Mouse (Mus musculus): ENCODE measurements around the gene Mta2. TPM values are rescaled to one million over a fixed set of nuclear protein-coding genes. Genes with fewer than 3 reads are reported as not detected.
A peak's percentile ranks its signal among the peaks of the same experiment; 100 is the strongest.
"Not testable (repeated sequence)": the region's sequence is repeated elsewhere in the genome, so short reads cannot be mapped to it uniquely, and the experiment has no call there.

Mta2 gene
- polyA plus RNA-seq, 1 experiment: 31.0 TPM

DNA sequence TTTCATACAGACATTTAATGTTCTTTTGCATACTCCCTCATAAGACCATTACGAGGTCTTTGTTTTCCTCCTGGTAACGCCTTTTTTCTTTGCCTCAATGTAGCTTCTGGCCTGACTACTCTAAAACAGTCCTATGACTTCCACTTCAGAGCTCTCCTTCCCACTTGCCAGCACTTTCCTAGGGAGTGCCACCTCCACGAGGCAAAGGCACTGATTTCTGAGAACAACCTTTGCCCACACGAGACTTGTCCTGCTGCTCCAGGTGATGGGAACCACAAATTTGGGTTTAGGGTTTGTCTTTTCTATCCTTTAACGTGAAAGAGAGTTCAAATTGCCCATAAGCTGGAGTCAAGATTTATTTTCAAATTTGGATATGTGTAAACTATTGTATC, 24.5 kb downstream of the Mta2 start:
- no peak for DNase-seq (ENCODE audit: extremely low spot score in 1 of 2, low spot score in 1 of 2)

DNA sequence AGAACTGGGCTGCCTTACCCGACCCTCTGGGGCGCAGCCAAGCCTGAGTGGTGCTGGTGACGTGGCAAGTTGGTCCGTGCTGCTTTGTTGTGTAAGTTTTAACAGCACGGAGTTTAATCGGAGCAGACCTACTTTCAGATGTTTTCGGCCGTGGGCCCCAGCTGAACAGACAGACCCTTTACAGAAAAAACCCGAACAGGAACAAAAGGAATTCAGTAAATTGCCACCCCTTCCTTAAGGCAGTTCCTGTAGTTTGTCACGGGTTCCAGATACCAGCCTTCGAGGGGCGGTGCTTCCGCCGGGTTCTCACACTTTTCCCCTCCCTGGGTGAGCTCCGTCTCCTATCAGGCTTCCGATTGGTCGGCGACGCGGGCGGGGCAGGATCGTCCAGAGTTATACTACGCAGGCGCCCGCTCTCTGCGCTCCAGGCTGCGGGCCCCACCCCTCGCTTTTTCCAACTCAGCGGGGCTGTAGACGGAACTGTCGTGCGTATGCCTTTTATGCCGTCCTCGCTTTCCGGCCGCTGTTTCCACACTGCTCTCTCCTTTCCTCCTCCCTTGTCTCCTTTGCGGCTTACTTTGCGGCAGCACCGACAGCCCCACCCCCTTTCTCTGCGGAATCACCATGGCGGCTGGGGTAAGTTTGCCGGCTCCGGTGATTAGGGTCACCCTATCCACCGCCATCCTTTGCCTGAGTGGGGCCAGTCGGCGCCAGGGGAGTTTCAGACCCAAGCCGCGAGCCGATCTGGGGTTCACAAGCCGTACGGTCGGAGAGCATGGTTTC, 25.1 kb downstream of the Mta2 start, which contains the start of gene Eef1g:
TSS of gene Eef1g (plus strand) at position 452 of the 783 bp plus-strand sequence.
- peak; percentile 99 to 100 for DNase-seq (ENCODE audit: extremely low spot score in 1 of 2, low spot score in 1 of 2)

DNA sequence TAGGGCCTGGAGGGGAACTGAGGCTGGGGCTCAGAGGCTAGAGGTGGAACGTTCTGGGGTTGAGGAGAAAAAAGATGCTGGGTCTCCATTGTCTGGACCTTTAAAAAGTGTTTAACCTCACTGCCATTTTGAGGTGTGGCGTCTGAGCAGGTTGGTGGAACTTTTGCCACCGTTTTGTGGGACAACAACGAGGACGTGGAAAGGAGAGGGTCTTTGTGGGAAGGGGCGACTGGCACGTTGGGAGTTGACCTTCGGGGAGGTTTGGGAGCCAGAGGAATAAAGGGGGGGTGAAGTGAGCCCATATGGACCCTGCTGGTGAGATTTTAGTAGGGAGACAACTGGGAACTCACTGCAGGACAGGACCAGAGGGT, 25.7 kb downstream of the Mta2 start:
- DNase-seq (ENCODE audit: extremely low spot score in 1 of 2, low spot score in 1 of 2): no peak

DNA sequence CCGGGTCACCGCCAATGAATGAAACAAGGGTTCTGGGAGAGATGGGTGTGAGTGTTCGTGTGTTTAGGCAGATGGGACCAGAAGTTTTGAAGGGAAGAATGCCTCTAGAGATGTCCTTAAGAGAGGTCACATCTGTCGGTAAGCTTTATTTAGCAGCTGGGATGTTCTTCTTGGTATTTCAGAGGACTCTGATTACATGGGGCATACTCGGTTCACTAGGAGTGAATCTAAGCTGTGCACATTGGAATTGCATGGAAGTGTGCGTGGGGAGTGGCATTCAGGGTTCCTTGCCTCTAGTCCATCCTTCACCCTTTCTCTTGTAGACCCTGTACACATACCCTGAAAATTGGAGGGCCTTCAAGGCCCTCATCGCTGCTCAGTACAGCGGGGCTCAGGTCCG, 26.2 kb downstream of the Mta2 start:
- no peak for DNase-seq (ENCODE audit: extremely low spot score in 1 of 2, low spot score in 1 of 2)

DNA sequence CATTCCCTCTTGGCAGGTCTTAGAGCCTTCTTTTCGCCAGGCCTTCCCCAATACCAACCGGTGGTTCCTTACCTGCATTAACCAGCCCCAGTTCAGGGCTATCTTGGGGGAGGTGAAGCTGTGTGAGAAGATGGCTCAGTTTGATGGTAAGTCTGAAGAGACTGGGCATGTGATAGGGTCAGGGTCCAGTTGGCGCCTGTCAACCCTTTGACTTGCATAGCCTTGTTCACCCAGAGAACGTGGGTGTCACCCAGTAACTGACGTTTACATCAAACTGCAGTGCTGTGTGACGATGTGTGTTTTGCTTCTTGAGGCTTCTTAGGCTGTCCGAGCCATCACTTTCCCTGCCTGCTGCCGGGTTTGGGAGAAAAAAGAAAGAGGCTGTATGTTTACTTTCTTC, 30.8 kb downstream of the Mta2 start:
- DNase-seq (ENCODE audit: extremely low spot score in 1 of 2, low spot score in 1 of 2): not testable (repeated sequence)

DNA sequence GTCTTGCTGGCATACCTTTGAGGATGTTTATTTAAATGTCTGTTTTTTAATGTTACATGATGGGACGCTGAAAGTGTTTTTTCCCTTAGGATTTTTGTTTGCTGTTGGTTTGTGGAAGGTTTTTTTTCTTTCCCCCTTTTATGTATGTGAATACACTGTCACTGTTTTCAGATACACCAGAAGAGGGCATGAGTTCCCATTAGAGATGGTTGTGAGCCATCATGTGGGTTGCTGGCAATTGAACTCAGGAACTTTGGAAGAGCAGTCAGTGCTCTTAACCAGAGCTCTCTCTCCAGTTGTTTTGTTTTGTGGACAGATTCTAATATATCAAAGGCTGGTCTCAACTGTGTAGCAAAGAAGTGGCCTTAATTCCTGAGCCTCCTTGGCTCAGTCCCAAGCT, 33.0 kb downstream of the Mta2 start:
- no peak for DNase-seq (ENCODE audit: extremely low spot score in 1 of 2, low spot score in 1 of 2)

DNA sequence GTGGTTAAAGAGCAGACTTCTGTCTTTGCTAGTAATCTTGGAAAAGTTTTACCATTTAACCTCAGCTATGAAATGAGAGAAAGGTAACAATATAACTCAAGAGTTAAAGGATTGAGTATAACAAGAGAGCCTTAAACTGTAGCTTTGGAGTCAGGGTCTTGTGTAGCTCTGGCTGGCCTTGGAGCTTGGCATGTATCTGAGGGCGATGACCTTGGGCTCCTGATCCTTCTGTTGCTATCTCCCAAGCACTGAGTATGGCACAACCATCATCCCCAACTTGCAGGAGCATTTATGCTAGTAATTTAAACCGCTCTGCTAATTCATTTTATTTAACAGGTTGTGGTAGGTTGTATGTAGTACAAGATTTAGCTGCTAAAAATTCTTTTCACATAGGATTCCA, 33.8 kb downstream of the Mta2 start:
- no peak for DNase-seq (ENCODE audit: extremely low spot score in 1 of 2, low spot score in 1 of 2)

DNA sequence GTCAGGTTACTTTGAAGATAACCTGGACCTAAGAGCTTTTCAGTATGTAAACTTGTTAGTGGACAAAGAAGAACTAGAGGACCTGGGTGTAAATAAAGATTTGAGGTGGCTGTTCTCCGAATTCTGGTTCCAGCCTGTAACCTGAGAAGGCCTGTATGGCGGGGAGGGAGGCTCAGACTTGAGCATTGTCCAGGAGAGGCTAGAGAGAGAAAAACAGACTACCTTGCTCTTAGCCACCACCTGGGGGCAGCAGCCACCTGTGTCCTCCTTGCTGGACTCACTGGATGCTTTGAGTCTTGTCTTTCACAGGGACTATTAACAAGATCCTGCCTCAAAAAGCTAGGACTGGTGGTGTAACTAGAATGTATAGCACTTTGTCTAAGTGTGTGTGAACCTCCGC, 34.9 kb downstream of the Mta2 start:
- no peak for DNase-seq (ENCODE audit: extremely low spot score in 1 of 2, low spot score in 1 of 2)

DNA sequence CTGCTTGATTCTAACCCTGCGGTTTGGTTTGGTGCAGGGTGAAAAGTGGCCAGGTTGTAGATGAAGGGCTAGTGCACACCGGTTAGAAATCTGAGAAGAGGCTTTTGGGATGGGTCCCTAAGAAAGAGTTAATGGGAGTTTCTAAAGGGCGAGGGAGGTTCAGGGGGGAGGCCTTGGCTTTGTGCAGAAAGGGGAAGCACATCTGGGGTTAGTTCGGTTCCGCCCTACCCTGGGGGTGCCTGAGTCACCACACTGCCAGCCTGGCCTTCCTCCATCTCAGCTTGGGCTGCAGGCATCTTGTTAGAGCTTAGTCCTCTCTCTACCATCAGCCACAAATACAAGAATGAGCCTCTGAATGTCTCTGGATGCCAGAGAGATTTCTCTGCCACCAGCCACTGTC, 39.1 kb downstream of the Mta2 start:
- DNase-seq (ENCODE audit: extremely low spot score in 1 of 2, low spot score in 1 of 2): no peak

DNA sequence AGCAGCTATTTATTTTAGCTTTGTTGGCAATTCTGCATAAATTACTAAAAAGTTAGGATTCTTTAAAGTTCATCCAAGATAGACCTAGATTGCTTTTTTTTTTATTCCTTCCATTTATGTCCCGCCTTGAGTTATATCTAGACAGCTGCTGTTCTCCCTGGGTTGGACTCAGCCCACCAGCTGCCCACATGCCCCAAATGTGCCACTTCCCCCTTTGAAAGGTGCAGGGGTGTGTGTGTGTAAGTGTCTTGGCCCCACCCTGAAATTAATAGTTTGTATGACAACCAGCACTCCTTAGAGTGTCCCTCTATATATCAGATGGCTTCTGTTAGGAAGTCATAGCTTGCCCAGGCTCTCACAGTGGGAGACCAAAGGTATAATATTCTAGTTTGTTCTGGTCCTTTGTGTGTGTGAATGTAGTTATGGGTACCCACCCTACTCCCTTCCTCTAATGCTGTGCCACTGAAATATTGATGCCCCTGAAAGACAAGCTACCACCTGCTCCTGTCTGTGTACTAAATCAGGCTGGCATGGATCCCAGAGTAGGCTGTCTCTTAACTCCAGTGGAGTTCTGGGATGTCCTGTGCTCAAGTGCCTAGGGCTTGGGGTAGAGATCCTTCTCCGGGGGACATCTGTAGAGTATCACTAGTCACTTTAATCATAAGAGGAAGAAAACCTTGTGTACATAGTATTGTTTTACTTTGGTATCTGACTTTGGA, 39.9 kb downstream of the Mta2 start:
- DNase-seq (ENCODE audit: extremely low spot score in 1 of 2, low spot score in 1 of 2): no peak

DNA sequence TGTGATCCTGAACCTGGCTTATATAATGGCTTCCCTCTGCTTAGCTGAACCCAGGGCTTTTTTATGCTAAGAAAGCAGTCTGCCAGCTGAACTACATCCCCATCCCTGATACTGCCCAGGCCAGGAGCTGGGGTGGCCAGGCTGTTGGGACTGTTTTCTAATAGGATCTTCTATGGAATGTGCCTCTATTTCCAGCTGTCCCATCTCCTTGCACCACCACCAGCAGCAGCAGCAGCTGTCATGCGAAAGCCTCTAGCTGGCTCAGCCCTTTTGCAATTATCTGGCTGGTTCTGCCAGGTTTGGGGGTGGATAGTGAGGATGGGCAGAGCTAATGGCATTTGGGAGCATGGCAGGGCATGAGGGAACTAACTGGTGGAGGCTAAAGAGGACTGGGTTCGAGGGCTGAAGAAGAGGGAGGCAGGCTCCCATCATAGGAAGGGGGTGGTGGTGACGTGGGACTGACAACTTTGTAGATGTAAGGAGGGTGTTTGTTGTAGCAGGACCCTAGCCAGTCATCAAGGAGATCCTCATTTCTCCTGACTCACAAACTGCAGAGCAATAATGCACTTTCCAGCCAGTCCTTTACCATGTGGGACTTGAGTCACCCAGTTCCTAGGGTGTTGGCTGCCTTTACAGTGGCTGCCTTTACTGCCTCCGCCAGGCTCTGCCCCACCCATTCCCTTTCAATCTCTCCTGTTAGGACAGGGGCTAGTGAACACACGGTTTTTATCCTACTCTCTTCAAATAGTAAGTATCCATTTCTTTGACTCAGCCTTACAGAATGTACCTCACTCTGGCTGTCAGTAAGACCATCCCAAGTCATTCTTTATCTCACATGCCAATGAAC, 40.9 kb downstream of the Mta2 start:
- no peak for DNase-seq (ENCODE audit: extremely low spot score in 1 of 2, low spot score in 1 of 2)

DNA sequence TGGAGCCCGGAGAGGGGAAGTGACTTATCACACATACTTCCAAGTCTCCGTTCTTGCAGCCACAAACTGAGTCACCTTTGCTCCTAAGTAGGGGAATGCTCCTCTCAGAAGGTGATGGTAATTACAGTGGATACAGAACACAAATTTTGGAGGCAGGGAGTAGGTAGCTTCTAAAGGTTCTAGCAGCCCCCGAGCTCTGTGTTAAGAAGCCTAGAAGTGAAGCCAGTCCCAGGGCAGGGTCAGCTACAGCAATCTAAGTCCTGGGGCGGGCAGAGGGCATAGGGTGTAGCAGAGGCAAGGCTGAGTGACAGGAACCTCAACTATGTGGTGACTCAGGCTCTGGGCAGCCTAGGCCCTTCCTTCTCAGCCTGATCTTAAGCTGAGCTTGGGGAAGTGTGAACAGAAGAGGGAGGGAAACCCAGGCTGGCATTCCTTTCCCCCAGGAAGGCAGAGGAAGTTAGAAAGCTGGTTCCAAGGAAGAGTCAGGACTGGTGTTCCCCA, 41.5 kb downstream of the Mta2 start:
- DNase-seq (ENCODE audit: extremely low spot score in 1 of 2, low spot score in 1 of 2): no peak

DNA sequence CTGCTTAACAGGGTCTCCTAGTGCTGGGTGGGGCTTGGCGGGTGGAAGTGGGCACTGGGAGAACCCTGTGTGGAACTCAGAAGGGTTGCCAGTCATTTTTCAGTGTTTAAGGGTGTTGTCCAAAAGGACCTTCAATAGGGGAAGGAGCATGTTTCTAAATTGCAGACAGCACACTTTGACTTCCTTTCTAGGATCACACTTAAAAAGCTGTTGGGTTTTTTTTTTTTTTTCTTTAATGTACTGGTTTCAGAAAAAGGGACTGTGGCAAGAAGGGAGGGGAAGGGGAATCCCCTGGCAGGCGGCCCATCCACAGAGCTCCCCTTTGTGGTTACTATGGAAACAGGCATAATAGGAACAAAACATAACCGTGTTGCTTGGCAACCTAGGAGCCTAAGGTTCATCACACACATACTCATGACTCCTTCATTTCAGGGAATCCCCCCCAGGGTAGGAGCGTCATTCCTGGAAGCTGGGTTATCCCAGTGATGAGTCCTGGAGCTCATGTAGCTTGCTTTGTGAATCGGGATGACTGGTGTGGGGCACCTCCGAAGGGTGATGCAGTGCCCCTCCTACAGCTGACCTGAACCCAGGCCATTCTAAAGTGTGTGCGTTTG, 42.7 kb downstream of the Mta2 start:
- DNase-seq (ENCODE audit: extremely low spot score in 1 of 2, low spot score in 1 of 2): peak in 1 of 2 experiments; percentile 54

DNA sequence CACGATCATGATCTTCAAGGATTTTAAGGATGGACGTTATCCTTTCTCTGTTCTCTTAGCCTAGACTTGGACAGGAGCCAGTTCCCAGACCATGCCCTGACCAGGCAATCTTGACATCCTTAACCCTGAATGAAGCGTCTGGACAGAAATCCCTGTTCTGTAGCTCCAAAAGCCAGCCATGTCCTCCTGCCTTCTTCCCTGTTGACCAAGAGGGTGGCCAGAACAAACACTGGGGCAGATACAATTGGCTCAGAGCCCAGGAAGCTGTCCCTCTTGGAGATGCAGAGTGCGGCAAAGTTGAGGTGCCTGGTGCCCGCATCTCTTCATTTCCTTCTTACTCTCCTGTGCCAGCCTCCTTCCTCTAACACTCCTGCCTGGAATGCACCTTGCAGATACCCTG, 44.2 kb downstream of the Mta2 start:
- no peak for DNase-seq (ENCODE audit: extremely low spot score in 1 of 2, low spot score in 1 of 2)

DNA sequence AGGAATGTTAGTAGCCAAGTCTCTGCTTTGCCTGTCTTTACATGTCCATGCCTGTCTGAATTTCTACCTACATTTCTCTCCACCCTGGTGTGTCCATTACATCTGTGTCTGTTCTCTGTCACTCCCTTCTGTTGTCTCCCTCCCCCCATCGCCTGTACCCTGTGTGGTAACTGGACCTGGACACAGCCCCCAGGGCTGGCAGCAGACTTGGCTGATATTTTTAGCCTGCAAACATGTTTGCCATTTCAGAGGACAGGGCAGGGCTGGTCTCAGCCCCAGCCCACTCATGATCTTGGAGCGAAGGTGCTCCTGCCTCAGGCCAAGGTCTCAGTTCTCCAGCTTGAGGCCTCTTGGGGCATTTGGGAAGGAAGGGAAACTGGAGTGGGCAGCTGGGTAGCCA, 46.1 kb downstream of the Mta2 start:
- no peak for DNase-seq (ENCODE audit: extremely low spot score in 1 of 2, low spot score in 1 of 2)

DNA sequence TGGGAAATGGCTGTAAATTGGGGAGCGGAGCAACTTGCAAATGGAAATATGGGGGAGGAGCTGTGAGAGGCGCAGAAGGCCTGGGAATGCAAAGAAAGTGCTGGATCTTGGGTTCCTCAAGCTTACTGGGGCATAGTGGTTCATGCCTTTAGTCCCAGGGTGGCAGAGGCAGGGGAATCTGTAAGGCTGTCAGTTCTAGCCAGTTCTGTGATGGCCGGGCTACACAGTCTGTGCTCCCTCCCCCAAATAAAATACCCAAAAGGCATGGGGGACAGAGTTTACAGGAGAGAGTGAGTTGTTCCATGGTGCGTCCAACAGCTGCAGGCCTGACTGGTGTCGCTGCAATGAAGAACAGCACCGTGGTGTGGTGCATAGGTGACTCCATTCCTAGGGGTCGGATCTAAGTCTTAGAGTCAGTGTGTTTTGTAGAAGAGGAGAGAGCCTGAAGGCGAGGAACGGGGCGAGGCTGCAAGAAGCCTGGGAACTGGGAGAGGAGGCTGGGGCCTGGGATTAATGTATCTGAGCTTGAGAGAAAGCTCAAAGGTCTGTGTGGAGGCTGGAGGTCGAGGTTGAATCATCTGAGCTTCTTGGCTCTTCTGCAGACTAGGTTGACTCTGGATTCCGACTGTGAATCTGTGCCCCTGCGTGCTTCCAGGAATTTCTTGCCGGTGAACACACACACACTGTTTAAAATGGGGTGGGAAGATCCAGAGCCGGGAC, 46.8 kb downstream of the Mta2 start:
- DNase-seq (ENCODE audit: extremely low spot score in 1 of 2, low spot score in 1 of 2): no peak

DNA sequence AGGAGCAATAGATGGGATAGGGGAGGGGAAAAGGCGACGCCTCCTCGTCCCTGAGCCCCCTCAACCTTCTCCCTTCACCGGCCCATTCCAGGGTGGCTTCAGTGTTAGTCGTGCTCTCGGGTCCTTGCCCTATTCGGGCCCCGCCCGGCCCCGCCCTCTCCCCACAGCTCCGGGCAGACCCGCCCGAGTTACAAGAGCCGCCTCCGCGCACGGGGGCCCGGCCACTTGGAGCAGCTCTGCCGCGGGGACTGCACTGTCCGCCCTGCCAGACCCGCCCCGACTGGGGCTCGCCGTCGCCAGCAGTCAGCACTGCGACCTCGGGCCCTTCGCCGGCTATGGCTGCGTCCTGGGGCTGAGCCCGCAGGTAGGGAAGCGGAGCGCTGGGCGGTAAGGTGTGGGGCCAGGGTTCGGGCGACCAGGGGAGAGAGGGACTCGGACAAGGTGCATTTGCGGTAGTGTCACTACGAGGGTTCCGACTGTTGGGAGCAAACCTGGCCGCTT, 47.4 kb downstream of the Mta2 start, which contains the start of gene Ahnak:
TSS of gene Ahnak (plus strand) at position 219 of the 501 bp plus-strand sequence.
- no peak for DNase-seq (ENCODE audit: extremely low spot score in 1 of 2, low spot score in 1 of 2)

DNA sequence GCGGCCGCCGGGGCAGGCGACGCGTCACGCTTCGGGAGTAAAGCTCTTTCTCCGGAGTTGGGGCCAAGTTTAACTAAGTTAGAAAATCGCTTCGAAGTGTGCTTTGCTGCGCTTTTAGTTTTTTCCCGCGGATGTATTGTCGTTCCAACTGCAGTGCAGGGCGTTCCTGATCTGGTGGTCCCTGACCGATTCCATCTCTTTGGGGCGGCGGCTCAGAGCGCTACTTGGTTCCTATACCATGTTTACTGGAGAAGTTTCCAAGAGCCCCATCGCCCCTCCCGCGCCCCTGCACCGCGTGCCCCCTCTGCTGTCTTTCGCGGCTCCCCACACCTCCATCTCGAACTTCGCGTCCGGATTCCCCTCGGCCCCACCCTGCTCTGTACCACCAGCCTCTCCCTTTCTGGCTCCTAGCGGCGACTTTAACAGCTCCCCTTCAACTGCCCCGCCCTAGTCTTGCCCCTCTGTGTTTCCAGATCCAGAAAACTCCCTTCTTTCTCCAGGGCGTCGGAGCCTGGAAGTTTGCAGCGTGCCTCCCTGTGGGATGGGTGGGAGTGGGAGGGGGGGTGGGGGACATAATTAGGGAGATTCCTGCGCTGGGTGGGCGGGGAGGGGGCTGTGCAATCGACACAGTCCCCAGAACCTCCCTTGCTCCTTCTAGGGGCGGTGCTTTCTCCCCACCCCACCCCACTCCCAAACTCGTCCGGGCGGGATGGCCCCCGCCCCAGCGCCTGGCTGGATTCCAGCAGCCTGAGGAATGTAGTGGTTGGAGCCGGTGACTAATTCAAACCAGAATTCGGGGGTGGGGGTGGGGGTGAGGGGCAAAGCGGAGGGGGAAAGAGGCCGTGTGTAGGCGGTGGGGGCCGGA, 48.1 kb downstream of the Mta2 start:
- no peak for DNase-seq (ENCODE audit: extremely low spot score in 1 of 2, low spot score in 1 of 2)

Measured in frontal cortex, adult 2 months (tissue).